Mouse (Mus musculus) liver, postnatal 0 days (tissue): Measurements from ENCODE around the gene Stxbp5. TPM values are rescaled to one million over a fixed set of nuclear protein-coding genes. Genes with fewer than 3 reads are reported as not detected.

Source experiments
- ATAC-seq: fragments of 200-750 bp; cut with Nextera tagmentation; 2 replicates; pipeline ENCODE4 v1.8.0; 2017; ENCODE audit warnings: mild to moderate bottlenecking, moderate library complexity
- DNase-seq: peaks from one replicate; pipeline ENCODE4 v3.0.0-alpha.2; 2016
- H3K27ac ChIP-seq: fragments of 300-500 bp; sonication (generic); 2 replicates; pipeline ENCODE4 v1.5.1; 2014; ENCODE audit warnings: antibody characterized with exemption, moderate library complexity, mild to moderate bottlenecking, low read depth
- H3K27me3 ChIP-seq: fragments of 300-500 bp; sonication (generic); 2 replicates; pipeline ENCODE4 v1.6.1; 2014; ENCODE audit warnings: low read length, control low read depth, mixed read lengths; ENCODE audit not compliant: insufficient read depth
- H3K36me3 ChIP-seq: fragments of 300-500 bp; sonication (generic); replicated peaks from 2 replicates; pipeline ENCODE4 v1.6.1; 2014; ENCODE audit warnings: mild to moderate bottlenecking, control low read depth, low read length, moderate library complexity, mixed read lengths; ENCODE audit not compliant: insufficient read depth
- H3K4me1 ChIP-seq: fragments of 300-500 bp; sonication (generic); 2 replicates; pipeline ENCODE4 v1.6.1; 2014; ENCODE audit warnings: antibody characterized with exemption, mild to moderate bottlenecking, control low read depth; ENCODE audit not compliant: insufficient read depth
- H3K4me2 ChIP-seq: fragments of 300-500 bp; sonication (generic); 2 replicates; pipeline ENCODE4 v1.6.1; 2014; ENCODE audit warnings: low read depth, mild to moderate bottlenecking, low read length, moderate library complexity, mixed read lengths
- H3K4me3 ChIP-seq: fragments of 300-500 bp; sonication (generic); 2 replicates; pipeline ENCODE4 v1.5.1; 2014; ENCODE audit warnings: low read depth, low read length
- H3K9ac ChIP-seq: fragments of 300-500 bp; sonication (generic); replicated peaks from 2 replicates; pipeline ENCODE4 v1.6.1; 2014; ENCODE audit warnings: mild to moderate bottlenecking, moderate library complexity
- H3K9me3 ChIP-seq: fragments of 300-500 bp; sonication (generic); 2 replicates; pipeline ENCODE4 v1.6.1; 2016; ENCODE audit warnings: mild to moderate bottlenecking, control low read depth, low read length, mixed read lengths
- CTCF ChIP-seq: sonication (generic); IDR thresholded peaks from 2 replicates; pipeline ENCODE4 v1.5.1; 2016; ENCODE audit warnings: antibody characterized with exemption, low read depth
- EP300 ChIP-seq: IDR thresholded peaks from 2 replicates; pipeline ENCODE4 v1.6.1; 2016; ENCODE audit warnings: antibody characterized with exemption, low read depth, mild to moderate bottlenecking
- WGBS: fragments of 180-500 bp; shearing (Covaris S2); extraction: QIAGEN DNeasy Blood & Tissue Kit; methylation state at CpG from one replicate; pipeline ENCODE4 v1.1.7; 2014; ENCODE audit not compliant: insufficient replicate concordance; 5-methylcytosine and 5-hydroxymethylcytosine counted together
- polyA plus RNA-seq: library from polyadenylated mRNA; unstranded; fragments of >200 nt; fragmentation: Nextera tagmentation; extraction: Ambion mirVana; gene quantifications from 2 replicates; pipeline ENCODE4 v1.2.1, GENCODE M21; 2015

The Stxbp5 gene
- polyA plus RNA-seq, 1 experiment from 2014 or later, result 2.2 TPM

DNA sequence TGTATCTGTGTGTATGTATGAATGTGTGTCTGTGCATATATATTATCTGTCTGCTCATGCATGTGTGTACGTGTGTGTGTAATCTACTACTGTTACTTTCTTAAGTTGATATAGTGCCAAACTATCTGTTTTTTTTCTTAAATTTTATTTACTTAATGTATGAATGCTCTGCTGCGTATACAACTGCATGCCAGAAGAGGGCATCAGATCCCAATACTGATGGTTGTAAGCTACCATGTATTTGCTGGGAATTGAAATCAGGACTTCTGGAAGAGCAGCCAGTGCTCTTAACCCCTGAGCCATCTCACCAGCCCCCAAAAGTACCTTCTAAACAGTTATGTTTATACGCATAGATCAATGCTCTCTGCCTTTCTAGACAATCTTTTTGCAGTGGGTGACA lies 109.9 kb downstream of the Stxbp5 start:
- ATAC-seq (no peak), DNase-seq (no peak)
- H3K9ac ChIP-seq, result no peak overlapping the region
- H3K4me1 ChIP-seq, result no peaks in the 10 kb centered on the region
- H3K4me3 ChIP-seq, result no peak overlapping the region
- no peak overlapping the region for H3K27ac ChIP-seq
- 81% methylated on average over 3 of the region's 3 CpGs for WGBS
- TF ChIP-seq EP300, result no peak
- TF ChIP-seq CTCF, result peak; percentile 27; the same call in 1 of the 2 replicates
- no peak overlapping the region for H3K4me2 ChIP-seq
- no peaks in the 10 kb centered on the region for H3K27me3 ChIP-seq
- H3K36me3 ChIP-seq, result peaks cover 24% of the 10 kb centered on the region
- H3K9me3 ChIP-seq, result no peaks in the 10 kb centered on the region

DNA sequence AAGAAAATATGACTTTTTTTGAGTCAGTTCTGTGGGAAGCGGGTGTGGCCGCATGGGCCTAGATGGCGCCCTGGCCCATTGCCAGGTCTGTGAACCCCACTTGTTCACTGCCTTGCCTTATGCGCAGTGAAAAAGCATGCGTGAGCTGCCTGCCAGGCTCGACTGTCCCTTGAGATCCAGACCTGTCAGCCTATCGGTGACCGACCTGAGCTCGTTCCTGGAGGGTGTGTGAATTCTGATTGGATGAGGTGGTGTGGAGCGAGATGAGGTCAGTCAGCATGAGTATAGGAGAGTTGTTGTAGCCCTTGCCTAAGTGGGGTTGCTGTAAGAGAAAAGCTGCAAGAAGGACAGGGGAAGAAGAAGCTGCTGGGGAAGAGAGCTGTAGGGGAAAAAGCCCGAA lies 114.4 kb downstream of the Stxbp5 start:
- WGBS, result 88% methylated on average over 11 of the region's 11 CpGs
- Histone ChIP-seq H3K9me3 (no peaks in the 10 kb centered on the region), H3K9ac (no peak overlapping the region), H3K27ac (no peak overlapping the region), H3K27me3 (no peaks in the 10 kb centered on the region), H3K4me1 (no peaks in the 10 kb centered on the region), H3K4me3 (no peak overlapping the region), H3K4me2 (no peak overlapping the region), H3K36me3 (peaks cover 18% of the 10 kb centered on the region)
- TF ChIP-seq EP300 (no peak), CTCF (no peak)
- ATAC-seq, result no peak
- no peak for DNase-seq

DNA sequence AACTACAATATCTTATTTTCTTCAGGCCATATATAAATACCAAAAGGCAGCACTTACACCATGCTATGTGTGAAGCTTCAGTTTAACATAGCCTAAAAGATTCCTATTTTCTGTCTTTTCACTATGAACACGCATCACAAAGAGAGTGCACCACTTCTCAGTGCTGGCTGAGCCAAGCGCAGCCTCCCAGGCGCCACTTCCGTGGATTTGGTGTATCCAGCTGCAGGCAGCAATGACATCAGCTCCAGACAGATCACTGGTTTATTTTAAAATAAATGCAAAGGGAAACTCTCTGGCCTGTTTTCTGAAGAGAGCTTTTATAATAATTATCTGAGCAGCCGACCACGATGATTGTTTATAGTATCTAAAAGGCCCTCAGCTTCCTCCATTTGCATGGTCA lies 115.2 kb downstream of the Stxbp5 start:
- 80% methylated on average over 6 of the region's 6 CpGs for WGBS
- Histone ChIP-seq H3K9ac (no peak overlapping the region), H3K4me2 (no peak overlapping the region), H3K27me3 (no peaks in the 10 kb centered on the region), H3K4me3 (no peak overlapping the region), H3K4me1 (no peaks in the 10 kb centered on the region), H3K9me3 (no peaks in the 10 kb centered on the region), H3K27ac (no peak overlapping the region), H3K36me3 (peaks cover 13% of the 10 kb centered on the region)
- TF ChIP-seq CTCF (no peak), EP300 (no peak)
- DNase-seq (no peak), ATAC-seq (no peak)

DNA sequence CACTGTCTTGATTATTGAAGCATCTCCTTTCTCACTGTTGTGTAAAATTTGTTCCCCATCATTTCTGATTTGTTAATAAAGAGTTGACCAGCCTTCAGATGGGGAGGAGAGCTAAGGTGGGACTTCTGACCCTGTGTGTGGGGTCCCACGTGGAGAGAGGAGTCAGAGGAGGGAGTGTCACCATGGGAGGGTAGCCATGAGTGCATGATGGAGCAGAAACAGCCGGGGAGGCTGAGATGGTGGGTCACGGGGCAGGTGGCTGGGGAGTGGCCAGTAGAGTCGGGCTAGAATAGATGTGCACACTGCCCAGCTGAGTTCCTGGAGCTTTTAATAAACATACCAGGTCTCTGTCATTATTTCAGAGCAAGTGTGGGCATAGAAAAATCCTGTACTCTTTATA lies 121.0 kb downstream of the Stxbp5 start:
- Histone ChIP-seq H3K27ac (no peak overlapping the region), H3K36me3 (peaks cover 3% of the 10 kb centered on the region; the same call in 1 of the 2 replicates), H3K4me1 (no peaks in the 10 kb centered on the region), H3K9ac (no peak overlapping the region), H3K4me3 (no peak overlapping the region), H3K27me3 (no peaks in the 10 kb centered on the region), H3K9me3 (no peaks in the 10 kb centered on the region), H3K4me2 (no peak overlapping the region)
- no peak for DNase-seq
- TF ChIP-seq CTCF (no peak), EP300 (no peak)
- ATAC-seq, result no peak
- 78% methylated on average over 4 of the region's 4 CpGs for WGBS

DNA sequence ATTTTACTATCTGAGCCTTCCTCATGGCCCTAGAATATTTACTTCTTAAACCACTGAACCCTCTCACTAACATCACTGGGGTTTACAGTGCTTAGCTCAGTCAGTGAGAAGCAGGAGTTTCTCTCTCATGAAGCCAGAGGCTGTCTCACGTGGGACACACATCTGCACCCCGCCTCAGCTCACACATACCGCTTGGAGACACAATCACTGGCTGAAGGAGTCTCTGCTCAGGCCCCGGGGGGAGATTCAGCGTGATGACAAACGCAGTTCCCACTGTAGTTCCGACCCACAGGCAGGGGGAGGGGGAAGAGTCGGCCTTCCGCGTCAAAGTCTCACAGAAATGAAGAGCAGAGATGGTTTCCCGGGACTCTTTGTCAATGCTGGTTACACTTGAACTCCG lies 130.6 kb downstream of the Stxbp5 start:
- no peaks in the 10 kb centered on the region for H3K4me1 ChIP-seq
- TF ChIP-seq CTCF (no peak), EP300 (no peak)
- no peaks in the 10 kb centered on the region for H3K9me3 ChIP-seq
- no peak overlapping the region for H3K4me2 ChIP-seq
- ATAC-seq (no peak), DNase-seq (no peak)
- H3K9ac ChIP-seq, result no peak overlapping the region
- WGBS, result 84% methylated on average over 12 of the region's 12 CpGs
- peaks cover 45% of the 10 kb centered on the region for H3K36me3 ChIP-seq
- H3K27ac ChIP-seq, result no peak overlapping the region
- H3K4me3 ChIP-seq, result no peak overlapping the region
- H3K27me3 ChIP-seq, result no peaks in the 10 kb centered on the region

DNA sequence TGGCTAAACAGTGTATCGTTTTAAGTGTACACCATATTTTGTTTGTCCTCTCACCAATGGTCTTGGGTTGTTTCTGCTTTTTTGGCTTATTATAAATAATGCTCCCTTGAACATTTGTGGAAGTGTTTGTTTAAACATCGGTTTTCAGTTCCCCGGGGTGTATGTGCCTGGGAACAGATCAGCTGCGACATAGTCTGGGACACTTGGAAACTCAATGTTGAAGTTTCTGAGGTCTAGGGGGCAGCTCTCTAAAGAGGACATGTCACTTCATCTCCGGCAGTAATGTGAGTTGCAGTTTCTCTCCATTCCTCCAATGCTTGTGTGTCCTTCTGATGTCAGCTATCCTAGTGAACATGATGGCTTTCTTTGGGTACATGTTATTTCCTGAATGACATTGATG lies 137.0 kb downstream of the Stxbp5 start:
- TF ChIP-seq CTCF (no peak), EP300 (no peak)
- no peak for ATAC-seq
- no peak overlapping the region for H3K4me2 ChIP-seq
- H3K27me3 ChIP-seq, result no peaks in the 10 kb centered on the region
- H3K9ac ChIP-seq, result no peak overlapping the region
- H3K36me3 ChIP-seq, result peaks cover 41% of the 10 kb centered on the region
- no peak overlapping the region for H3K4me3 ChIP-seq
- DNase-seq, result no peak
- no peaks in the 10 kb centered on the region for H3K4me1 ChIP-seq
- no peak overlapping the region for H3K27ac ChIP-seq
- WGBS, result 88% methylated on average over 5 of the region's 5 CpGs
- no peaks in the 10 kb centered on the region for H3K9me3 ChIP-seq

DNA sequence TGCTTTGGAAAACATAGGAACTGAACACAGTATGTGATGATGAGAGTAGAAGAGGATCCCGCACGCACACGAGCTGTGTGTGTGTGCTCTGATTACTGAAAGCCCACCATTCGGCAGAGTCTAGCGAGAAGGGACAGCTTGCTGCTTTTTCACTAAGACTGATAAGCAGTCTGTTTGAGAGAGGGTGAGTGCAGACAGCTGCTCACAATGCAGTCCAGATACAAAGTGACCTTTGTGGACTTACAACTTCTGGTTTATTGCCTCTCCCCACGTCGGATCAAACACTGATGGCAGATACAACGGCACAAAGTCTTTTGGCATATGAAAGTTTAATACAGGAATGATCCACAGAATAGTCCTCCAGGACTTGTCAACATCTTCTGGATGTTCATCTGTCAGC lies 140.6 kb downstream of the Stxbp5 start:
- no peak for DNase-seq
- no peaks in the 10 kb centered on the region for H3K4me1 ChIP-seq
- TF ChIP-seq CTCF (no peak), EP300 (no peak)
- no peak for ATAC-seq
- H3K4me3 ChIP-seq, result no peak overlapping the region
- no peak overlapping the region for H3K27ac ChIP-seq
- no peak overlapping the region for H3K9ac ChIP-seq
- WGBS, result 72% methylated on average over 8 of the region's 8 CpGs
- no peaks in the 10 kb centered on the region for H3K9me3 ChIP-seq
- no peaks in the 10 kb centered on the region for H3K27me3 ChIP-seq
- peaks cover 19% of the 10 kb centered on the region; the same call in 1 of the 2 replicates for H3K36me3 ChIP-seq
- no peak overlapping the region for H3K4me2 ChIP-seq
